Mouse (Mus musculus) lung, adult 2 months (tissue): ENCODE data around the gene Pitpnm2.

Experiments used
- CTCF ChIP-seq: fragments of 200-500 bp; IDR thresholded peaks from 2 replicates; pipeline ENCODE4 v1.5.1; 2011; ENCODE audit warnings: mild to moderate bottlenecking, low read length, control low read depth; ENCODE audit not compliant: insufficient read depth
- POLR2A ChIP-seq: fragments of 200-500 bp; IDR thresholded peaks from 2 replicates; pipeline ENCODE4 v1.6.1; 2011; ENCODE audit warnings: low read depth, mild to moderate bottlenecking, control low read depth, low read length, borderline replicate concordance; ENCODE audit errors: extremely low read depth

DNA sequence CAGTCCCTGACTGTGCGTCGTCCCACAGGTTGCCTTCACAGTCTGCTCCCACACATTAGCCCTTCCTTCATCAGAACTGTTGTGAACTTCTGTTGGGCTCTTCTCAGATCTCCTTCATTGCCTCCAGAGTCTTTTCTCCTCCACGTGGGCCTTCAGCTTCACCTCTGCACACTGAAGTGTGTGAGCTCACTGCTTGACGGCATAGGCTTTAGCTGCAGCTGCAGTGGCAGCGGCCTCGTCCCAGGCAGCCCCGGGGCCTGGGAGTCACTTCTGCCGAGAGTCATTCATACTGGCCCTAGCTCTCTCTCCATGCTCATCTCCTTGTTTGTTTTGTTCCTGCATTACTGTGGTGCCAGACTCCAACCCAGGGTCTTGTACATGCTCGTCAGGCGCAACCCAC lies 81.9 kb downstream of the Pitpnm2 start:
- TF ChIP-seq POLR2A: no peak
- TF ChIP-seq CTCF: no peak
